Mouse (Mus musculus): Measurements from ENCODE around the gene Uimc1. TPM values are rescaled to one million over a fixed set of nuclear protein-coding genes. Genes with fewer than 3 reads are reported as not detected.

Uimc1 gene
- polyA plus RNA-seq, 1 experiment: 1.5 TPM

GRCm38 (mm10) chr13:55011981-55012478 lies 88.1 kb downstream of the Uimc1 start:
- whole genome bisulfite sequencing: 13% methylated on average over 14 of the region's 14 CpGs
- TF ChIP-seq POLR2A (IDR thresholded peaks at IDR 0.05; ENCODE audit: low read depth, low read length) (no peak), CTCF (IDR thresholded peaks at IDR 0.05; ENCODE audit: extremely low read depth, insufficient read length, insufficient replicate concordance, low read depth, low read length) (no peak)
- Histone ChIP-seq H3K4me1 (ENCODE audit: control insufficient read depth, insufficient read depth, insufficient read length, low read length) (no peaks in the 10 kb centered on the region), H3K27me3 (ENCODE audit: control insufficient read depth, insufficient read depth, low read length) (no peaks in the 10 kb centered on the region), H3K36me3 (ENCODE audit: control insufficient read depth, insufficient read depth, low read length) (no peaks in the 10 kb centered on the region), H3K4me3 (ENCODE audit: low read depth, low read length) (no peak overlapping the region), H3K27ac (ENCODE audit: insufficient read depth, low read depth, low read length) (no peak overlapping the region)

- WGBS: 86% methylated on average over 15 of the region's 15 CpGs
- no peaks in the 10 kb centered on the region for H3K36me3 ChIP-seq (ENCODE audit: control insufficient read depth, insufficient read depth, low read length)
- H3K4me3 ChIP-seq (ENCODE audit: low read depth, low read length): no peak overlapping the region
- no peaks in the 10 kb centered on the region for H3K4me1 ChIP-seq (ENCODE audit: control insufficient read depth, insufficient read depth, insufficient read length, low read length)
- TF ChIP-seq CTCF (IDR thresholded peaks at IDR 0.05; ENCODE audit: extremely low read depth, insufficient read length, insufficient replicate concordance, low read depth, low read length) (no peak), POLR2A (IDR thresholded peaks at IDR 0.05; ENCODE audit: low read depth, low read length) (no peak)
- H3K27me3 ChIP-seq (ENCODE audit: control insufficient read depth, insufficient read depth, low read length): no peaks in the 10 kb centered on the region
- no peak overlapping the region for H3K27ac ChIP-seq (ENCODE audit: insufficient read depth, low read depth, low read length)
These were observed 89.0 kb downstream of the Uimc1 start for GRCm38 (mm10) chr13:55011103-55011502.

DNA sequence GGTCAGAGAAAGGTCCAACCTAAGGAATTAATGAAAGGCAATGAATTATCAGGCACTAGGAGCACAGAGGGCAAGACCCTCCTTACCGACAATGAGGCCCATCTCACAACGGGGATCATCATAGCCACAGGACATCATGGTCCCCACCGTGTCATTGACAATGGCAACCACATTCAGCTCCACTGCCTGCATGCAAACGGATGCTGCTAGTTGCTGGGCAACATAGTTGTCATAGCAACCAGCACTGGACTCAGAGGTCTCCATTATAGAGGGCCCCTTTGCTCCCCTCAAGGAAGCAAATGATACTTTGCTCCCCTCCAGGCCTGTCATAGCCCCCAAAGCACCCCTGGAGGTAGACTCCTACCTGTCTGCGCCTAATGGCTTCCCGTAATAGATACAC lies 91.5 kb downstream of the Uimc1 start:
- Histone ChIP-seq H3K4me3 (ENCODE audit: low read depth, low read length) (no peak overlapping the region), H3K27ac (ENCODE audit: insufficient read depth, low read depth, low read length) (no peak overlapping the region), H3K4me1 (ENCODE audit: control insufficient read depth, insufficient read depth, insufficient read length, low read length) (no peaks in the 10 kb centered on the region), H3K36me3 (ENCODE audit: control insufficient read depth, insufficient read depth, low read length) (no peaks in the 10 kb centered on the region), H3K27me3 (ENCODE audit: control insufficient read depth, insufficient read depth, low read length) (no peaks in the 10 kb centered on the region)
- WGBS: 75% methylated on average over 6 of the region's 6 CpGs
- TF ChIP-seq POLR2A (IDR thresholded peaks at IDR 0.05; ENCODE audit: low read depth, low read length) (no peak), CTCF (IDR thresholded peaks at IDR 0.05; ENCODE audit: extremely low read depth, insufficient read length, insufficient replicate concordance, low read depth, low read length) (no peak)

DNA sequence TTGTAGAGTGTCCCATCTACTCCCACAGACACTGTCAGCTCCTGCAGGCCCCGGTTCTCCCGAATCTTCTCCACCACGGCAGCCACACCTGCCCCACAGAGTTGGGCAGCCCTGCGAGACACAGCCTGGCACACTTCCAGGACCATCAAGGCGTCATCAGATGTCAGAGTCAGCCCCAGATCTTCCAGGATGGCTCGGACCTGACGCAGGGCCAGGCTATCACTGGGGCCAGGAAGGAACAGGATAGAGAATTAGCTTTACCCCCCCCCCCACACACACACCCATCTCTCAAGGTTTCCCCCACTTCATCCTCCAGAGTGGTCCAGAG lies 93.7 kb downstream of the Uimc1 start:
- no peaks in the 10 kb centered on the region for H3K4me1 ChIP-seq (ENCODE audit: control insufficient read depth, insufficient read depth, insufficient read length, low read length)
- no peaks in the 10 kb centered on the region for H3K36me3 ChIP-seq (ENCODE audit: control insufficient read depth, insufficient read depth, low read length)
- H3K4me3 ChIP-seq (ENCODE audit: low read depth, low read length): no peak overlapping the region
- WGBS: 46% methylated on average over 7 of the region's 7 CpGs
- H3K27me3 ChIP-seq (ENCODE audit: control insufficient read depth, insufficient read depth, low read length): no peaks in the 10 kb centered on the region
- no peak for TF ChIP-seq CTCF (IDR thresholded peaks at IDR 0.05; ENCODE audit: extremely low read depth, insufficient read length, insufficient replicate concordance, low read depth, low read length)
- TF ChIP-seq POLR2A (IDR thresholded peaks at IDR 0.05; ENCODE audit: low read depth, low read length): no peak
- H3K27ac ChIP-seq (ENCODE audit: insufficient read depth, low read depth, low read length): no peak overlapping the region

- H3K27ac ChIP-seq (ENCODE audit: insufficient read depth, low read depth, low read length): no peak overlapping the region
- no peaks in the 10 kb centered on the region for H3K36me3 ChIP-seq (ENCODE audit: control insufficient read depth, insufficient read depth, low read length)
- no peaks in the 10 kb centered on the region for H3K4me1 ChIP-seq (ENCODE audit: control insufficient read depth, insufficient read depth, insufficient read length, low read length)
- no peak for TF ChIP-seq POLR2A (IDR thresholded peaks at IDR 0.05; ENCODE audit: low read depth, low read length)
- TF ChIP-seq CTCF (IDR thresholded peaks at IDR 0.05; ENCODE audit: extremely low read depth, insufficient read length, insufficient replicate concordance, low read depth, low read length): no peak
- H3K27me3 ChIP-seq (ENCODE audit: control insufficient read depth, insufficient read depth, low read length): no peaks in the 10 kb centered on the region
- WGBS: 56% methylated on average over 31 of the region's 31 CpGs
- no peak overlapping the region for H3K4me3 ChIP-seq (ENCODE audit: low read depth, low read length)
These were observed 94.2 kb downstream of the Uimc1 start for GRCm38 (mm10) chr13:55005691-55006414.

GRCm38 (mm10) chr13:55004646-55005045 lies 95.5 kb downstream of the Uimc1 start:
- Histone ChIP-seq H3K27me3 (ENCODE audit: control insufficient read depth, insufficient read depth, low read length) (no peaks in the 10 kb centered on the region), H3K4me3 (ENCODE audit: low read depth, low read length) (no peak overlapping the region), H3K27ac (ENCODE audit: insufficient read depth, low read depth, low read length) (no peak overlapping the region), H3K4me1 (ENCODE audit: control insufficient read depth, insufficient read depth, insufficient read length, low read length) (no peaks in the 10 kb centered on the region), H3K36me3 (ENCODE audit: control insufficient read depth, insufficient read depth, low read length) (no peaks in the 10 kb centered on the region)
- TF ChIP-seq POLR2A (IDR thresholded peaks at IDR 0.05; ENCODE audit: low read depth, low read length) (no peak), CTCF (IDR thresholded peaks at IDR 0.05; ENCODE audit: extremely low read depth, insufficient read length, insufficient replicate concordance, low read depth, low read length) (no peak)
- 45% methylated on average over 11 of the region's 11 CpGs for WGBS

GRCm38 (mm10) chr13:55002090-55002489 lies 98.0 kb downstream of the Uimc1 start:
- WGBS: 76% methylated on average over 10 of the region's 10 CpGs

More at GRCm38 (mm10) chr13:55002090-55002489, 98.0 kb downstream of the Uimc1 start:
- H3K4me1 ChIP-seq (ENCODE audit: control insufficient read depth, insufficient read depth, insufficient read length, low read length): no peaks in the 10 kb centered on the region
- no peak overlapping the region for H3K27ac ChIP-seq (ENCODE audit: insufficient read depth, low read depth, low read length)
- no peaks in the 10 kb centered on the region for H3K27me3 ChIP-seq (ENCODE audit: control insufficient read depth, insufficient read depth, low read length)
- no peaks in the 10 kb centered on the region for H3K36me3 ChIP-seq (ENCODE audit: control insufficient read depth, insufficient read depth, low read length)
- H3K4me3 ChIP-seq (ENCODE audit: low read depth, low read length): no peak overlapping the region
- no peak for TF ChIP-seq CTCF (IDR thresholded peaks at IDR 0.05; ENCODE audit: extremely low read depth, insufficient read length, insufficient replicate concordance, low read depth, low read length)
